Mouse (Mus musculus): ENCODE data around the gene Adamts9.
A peak's percentile ranks its signal among the peaks of the same experiment; 100 is the strongest.

Gene Adamts9

GRCm38 (mm10) chr6:92858721-92859510 lies 84.4 kb downstream of the Adamts9 start:
- no peak for DNase-seq

- no peak for DNase-seq
These were observed 85.5 kb downstream of the Adamts9 start for GRCm38 (mm10) chr6:92857761-92858160.

GRCm38 (mm10) chr6:92854873-92855272 lies 88.4 kb downstream of the Adamts9 start:
- DNase-seq: no peak

- DNase-seq: peak; percentile 5 to 10
These were observed 93.0 kb downstream of the Adamts9 start for GRCm38 (mm10) chr6:92850250-92850649.

GRCm38 (mm10) chr6:92849208-92849607 lies 94.1 kb downstream of the Adamts9 start:
- no peak for DNase-seq

GRCm38 (mm10) chr6:92846614-92847013 lies 96.7 kb downstream of the Adamts9 start:
- no peak for DNase-seq

- no peak for DNase-seq
These were observed 97.4 kb downstream of the Adamts9 start for GRCm38 (mm10) chr6:92845898-92846297.

GRCm38 (mm10) chr6:92843474-92843873 lies 99.8 kb downstream of the Adamts9 start:
- no peak for DNase-seq

GRCm38 (mm10) chr6:92842000-92842399 lies 101.3 kb downstream of the Adamts9 start:
- no peak for DNase-seq

GRCm38 (mm10) chr6:92831106-92831505 lies 112.2 kb downstream of the Adamts9 start:
- DNase-seq: no peak

GRCm38 (mm10) chr6:92829148-92829547 lies 114.1 kb downstream of the Adamts9 start:
- no peak for DNase-seq

GRCm38 (mm10) chr6:92827360-92827759 lies 115.9 kb downstream of the Adamts9 start:
- DNase-seq: no peak

GRCm38 (mm10) chr6:92826561-92826960 lies 116.7 kb downstream of the Adamts9 start:
- DNase-seq: no peak

GRCm38 (mm10) chr6:92823991-92824390 lies 119.3 kb downstream of the Adamts9 start:
- no peak for DNase-seq

GRCm38 (mm10) chr6:92822006-92822405 lies 121.3 kb downstream of the Adamts9 start:
- no peak for DNase-seq

GRCm38 (mm10) chr6:92821606-92822005 lies 121.7 kb downstream of the Adamts9 start:
- DNase-seq: no peak

- no peak for DNase-seq
These were observed 125.6 kb downstream of the Adamts9 start for GRCm38 (mm10) chr6:92817661-92818060.

GRCm38 (mm10) chr6:92816311-92816751 lies 127.0 kb downstream of the Adamts9 start, which contains the start of gene A730049H05Rik:
Gene A730049H05Rik (plus strand): TSS chr6:92816478.
- DNase-seq: no peak

GRCm38 (mm10) chr6:92812702-92813370 lies 130.5 kb downstream of the Adamts9 start:
- DNase-seq: peak; percentile 23 to 32

GRCm38 (mm10) chr6:92811566-92811965 lies 131.7 kb downstream of the Adamts9 start:
- DNase-seq: no peak

GRCm38 (mm10) chr6:92810628-92811027 lies 132.7 kb downstream of the Adamts9 start:
- no peak for DNase-seq

GRCm38 (mm10) chr6:92809818-92810217 lies 133.5 kb downstream of the Adamts9 start:
- no peak for DNase-seq

- DNase-seq: no peak
These were observed 138.9 kb downstream of the Adamts9 start for GRCm38 (mm10) chr6:92804254-92804971.
